Mouse (Mus musculus): ENCODE data around the gene Gm6525.
A peak's percentile ranks its signal among the peaks of the same experiment; 100 is the strongest.

The Gm6525 gene

GRCm38 (mm10) chr3:84211340-84211875 lies 37.5 kb downstream of the Gm6525 start:
- no peak for DNase-seq (ENCODE audit: low spot score in 2 of 2)

DNA sequence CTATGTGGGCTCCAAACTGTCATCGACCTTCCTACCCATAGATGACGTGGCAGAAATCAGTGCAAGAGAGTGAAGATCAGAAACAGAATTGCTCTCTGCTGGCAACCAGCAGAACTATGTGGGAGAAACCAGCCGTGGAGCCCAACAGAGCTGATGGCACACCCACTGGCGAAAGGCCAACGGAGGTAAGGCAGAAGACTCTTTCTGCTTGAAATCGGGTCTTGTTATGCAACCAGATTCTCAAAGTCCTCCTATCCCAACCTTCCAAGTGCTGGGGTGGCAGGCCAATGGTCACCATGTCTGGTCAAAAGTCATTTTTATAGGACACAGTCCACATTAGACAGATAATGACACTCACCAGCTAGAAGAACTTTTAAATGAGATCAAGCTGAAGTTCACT lies 40.6 kb downstream of the Gm6525 start:
- no peak for DNase-seq (ENCODE audit: low spot score in 2 of 2)

DNA sequence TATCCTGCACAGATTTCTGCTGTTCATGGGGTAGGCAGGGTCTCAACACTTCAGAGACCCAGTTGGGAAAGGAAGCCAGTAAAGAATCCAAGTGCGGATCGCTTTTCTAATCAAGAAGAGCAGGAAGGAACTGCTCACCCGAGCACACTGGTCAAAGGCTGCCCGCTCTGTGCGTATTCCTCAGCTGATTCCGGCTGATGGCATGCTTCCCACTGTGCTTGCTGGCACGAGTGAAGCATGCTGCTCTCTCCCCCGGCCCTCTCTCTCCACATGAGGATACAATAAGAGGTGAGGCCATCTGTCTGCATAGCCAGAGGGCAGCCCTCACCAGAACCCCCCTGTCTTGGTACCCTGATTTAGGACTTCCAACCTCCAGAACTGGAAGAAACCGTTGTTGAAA lies 41.3 kb downstream of the Gm6525 start:
- DNase-seq (ENCODE audit: low spot score in 2 of 2), result no peak

GRCm38 (mm10) chr3:84215743-84216360 lies 41.9 kb downstream of the Gm6525 start:
- no peak for DNase-seq (ENCODE audit: low spot score in 2 of 2)

- no peak for DNase-seq (ENCODE audit: low spot score in 2 of 2)
Observed at GRCm38 (mm10) chr3:84217118-84217960, 43.4 kb downstream of the Gm6525 start.

DNA sequence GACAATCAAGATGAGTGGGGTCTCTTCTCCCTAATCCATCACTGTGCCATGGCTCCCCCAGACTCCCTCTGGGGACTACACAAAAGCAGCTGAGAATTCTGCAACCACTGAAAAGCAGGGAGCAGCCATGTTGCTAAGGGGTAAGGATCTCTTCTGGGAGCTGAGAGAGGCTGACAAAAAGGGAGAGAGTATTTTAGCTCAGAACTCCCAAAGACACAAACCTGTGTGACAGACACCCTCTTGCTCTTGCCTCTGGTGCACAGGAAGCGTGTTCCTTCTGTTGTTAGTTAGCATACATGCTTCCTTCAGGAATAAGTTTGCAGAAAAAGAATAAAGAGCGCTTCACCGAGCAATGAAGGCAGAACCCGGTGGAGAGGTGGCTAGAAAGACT lies 44.1 kb downstream of the Gm6525 start:
- DNase-seq (ENCODE audit: low spot score in 2 of 2), result no peak

DNA sequence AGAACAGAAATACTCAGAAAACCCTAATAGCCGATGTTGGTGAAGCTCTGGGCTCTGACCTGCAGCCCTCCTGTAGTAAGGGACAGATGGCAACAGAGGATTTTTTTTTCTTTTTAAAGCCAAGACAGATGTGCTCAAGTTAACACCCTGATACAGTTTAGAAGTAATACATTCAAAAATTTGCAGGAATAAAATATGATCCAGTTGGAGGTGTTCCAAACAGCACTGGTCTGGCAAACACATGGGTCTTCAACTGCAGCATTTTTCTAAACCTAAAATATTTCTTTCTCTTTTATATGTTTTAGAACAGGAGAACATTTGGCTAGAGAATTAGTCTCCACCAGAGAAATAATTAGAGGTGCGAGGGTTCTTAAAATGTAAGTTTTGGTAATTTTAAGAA lies 44.6 kb downstream of the Gm6525 start:
- DNase-seq (ENCODE audit: low spot score in 2 of 2), result no peak

GRCm38 (mm10) chr3:84219166-84219710 lies 45.3 kb downstream of the Gm6525 start:
- no peak for DNase-seq (ENCODE audit: low spot score in 2 of 2)

- DNase-seq (ENCODE audit: low spot score in 2 of 2), result no peak
Observed at GRCm38 (mm10) chr3:84219720-84220273, 45.9 kb downstream of the Gm6525 start.

- DNase-seq (ENCODE audit: low spot score in 2 of 2), result no peak
Observed at GRCm38 (mm10) chr3:84220326-84220725, 46.4 kb downstream of the Gm6525 start.

DNA sequence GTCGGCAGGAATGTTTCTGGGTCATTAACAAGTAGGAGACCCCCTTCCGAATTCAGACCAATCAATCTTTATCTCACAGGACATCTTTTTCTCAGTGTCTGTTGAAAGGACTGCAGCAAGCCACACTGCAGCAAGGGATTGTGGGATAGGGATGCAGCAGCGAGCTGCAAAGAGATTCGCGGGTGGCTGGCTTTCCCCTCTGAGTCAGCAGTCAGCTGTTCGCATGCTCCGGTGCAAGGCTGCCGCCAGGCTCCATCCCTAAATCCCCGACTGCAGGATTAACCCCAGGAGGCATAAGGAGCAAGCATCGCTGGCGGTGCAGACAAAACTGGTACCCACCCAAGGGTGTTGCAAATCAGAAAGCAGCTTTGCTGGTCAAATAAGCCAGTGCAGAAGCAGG lies 46.8 kb downstream of the Gm6525 start:
- DNase-seq (ENCODE audit: low spot score in 2 of 2), result peak in 1 of 2 experiments; percentile 4
